Mouse (Mus musculus): ENCODE measurements around the gene Dnm2. TPM values are rescaled to one million over a fixed set of nuclear protein-coding genes. Genes with fewer than 3 reads are reported as not detected.

Gene Dnm2
- polyA plus RNA-seq, 1 experiment from 2014 or later: 50.0 TPM

DNA sequence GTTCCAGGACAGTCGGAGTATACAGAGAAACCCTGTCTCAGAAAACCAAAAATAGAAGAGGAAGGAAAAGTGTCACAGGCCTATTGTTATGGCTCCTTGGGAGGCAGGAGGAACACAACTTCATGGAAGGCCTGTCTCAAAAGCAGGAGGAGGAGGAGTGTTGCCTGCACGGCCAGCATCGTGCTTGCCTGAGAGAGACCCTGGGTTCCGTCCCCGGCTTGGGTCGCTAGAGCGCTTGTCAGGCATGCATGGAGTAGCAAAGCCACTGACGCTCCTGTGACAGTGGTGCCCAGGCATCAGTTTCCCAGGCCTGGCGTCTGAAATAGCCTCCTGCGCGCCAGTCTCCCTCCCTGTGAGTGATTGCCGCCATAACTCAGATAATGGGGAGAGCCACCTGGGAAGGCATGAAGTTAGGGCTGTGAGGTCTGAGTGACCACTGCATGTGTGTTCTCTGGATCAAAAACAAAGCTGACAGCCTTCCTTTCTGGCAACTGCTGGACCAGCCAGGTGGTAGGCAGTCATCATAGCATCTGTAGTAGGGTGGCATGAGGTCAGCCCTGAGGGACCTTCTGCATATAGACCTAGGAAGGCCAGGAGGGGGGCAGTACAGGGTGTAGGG, 73.7 kb downstream of the Dnm2 start:
- Histone ChIP-seq H3K27me3 (ENCODE audit: control insufficient read depth, insufficient read depth, low read depth, low read length) (no peaks in the 10 kb centered on the region), H3K27ac (ENCODE audit: low read length) (no peak overlapping the region), H3K4me2 (ENCODE audit: low read depth, low read length) (no peak overlapping the region), H3K4me1 (ENCODE audit: control insufficient read depth, low read depth, low read length) (no peaks in the 10 kb centered on the region), H3K9me3 (replicated peaks; ENCODE audit: control insufficient read depth, low read length) (no peaks in the 10 kb centered on the region), H3K4me3 (ENCODE audit: low read depth, low read length) (no peak overlapping the region), H3K9ac (ENCODE audit: low read depth, low read length) (no peak overlapping the region), H3K36me3 (ENCODE audit: control insufficient read depth, insufficient read depth) (peaks cover 20% of the 10 kb centered on the region)
- 87% methylated on average over 12 of the region's 12 CpGs for WGBS (ENCODE audit: insufficient replicate concordance)
- no peak for ATAC-seq (ENCODE audit: low read depth)

- H3K27me3 ChIP-seq (ENCODE audit: control insufficient read depth, insufficient read depth, low read depth, low read length): no peaks in the 10 kb centered on the region
- 84% methylated on average over 8 of the region's 8 CpGs for WGBS (ENCODE audit: insufficient replicate concordance)
- ATAC-seq (ENCODE audit: low read depth): no peak
- no peaks in the 10 kb centered on the region for H3K9me3 ChIP-seq (replicated peaks; ENCODE audit: control insufficient read depth, low read length)
- H3K27ac ChIP-seq (ENCODE audit: low read length): no peak overlapping the region
- no peak overlapping the region for H3K4me3 ChIP-seq (ENCODE audit: low read depth, low read length)
- no peak overlapping the region for H3K4me2 ChIP-seq (ENCODE audit: low read depth, low read length)
- no peak overlapping the region for H3K9ac ChIP-seq (ENCODE audit: low read depth, low read length)
- no peaks in the 10 kb centered on the region for H3K4me1 ChIP-seq (ENCODE audit: control insufficient read depth, low read depth, low read length)
- H3K36me3 ChIP-seq (ENCODE audit: control insufficient read depth, insufficient read depth): peaks cover 35% of the 10 kb centered on the region
Measured at GRCm38 (mm10) chr9:21503352-21503751, 78.6 kb downstream of the Dnm2 start.

- Histone ChIP-seq H3K9me3 (replicated peaks; ENCODE audit: control insufficient read depth, low read length) (no peaks in the 10 kb centered on the region), H3K9ac (ENCODE audit: low read depth, low read length) (no peak overlapping the region), H3K27me3 (ENCODE audit: control insufficient read depth, insufficient read depth, low read depth, low read length) (no peaks in the 10 kb centered on the region), H3K4me1 (ENCODE audit: control insufficient read depth, low read depth, low read length) (peaks cover 13% of the 10 kb centered on the region), H3K4me2 (ENCODE audit: low read depth, low read length) (no peak overlapping the region), H3K4me3 (ENCODE audit: low read depth, low read length) (no peak overlapping the region), H3K36me3 (ENCODE audit: control insufficient read depth, insufficient read depth) (peaks cover 24% of the 10 kb centered on the region), H3K27ac (ENCODE audit: low read length) (no peak overlapping the region)
- ATAC-seq (ENCODE audit: low read depth): no peak
Measured at GRCm38 (mm10) chr9:21505767-21506166, 81.1 kb downstream of the Dnm2 start.

GRCm38 (mm10) chr9:21507753-21508430, 83.2 kb downstream of the Dnm2 start:
- no peak overlapping the region for H3K9ac ChIP-seq (ENCODE audit: low read depth, low read length)
- 90% methylated on average over 15 of the region's 15 CpGs for WGBS (ENCODE audit: insufficient replicate concordance)
- H3K27me3 ChIP-seq (ENCODE audit: control insufficient read depth, insufficient read depth, low read depth, low read length): no peaks in the 10 kb centered on the region
- H3K4me3 ChIP-seq (ENCODE audit: low read depth, low read length): no peak overlapping the region
- peaks cover 17% of the 10 kb centered on the region for H3K4me1 ChIP-seq (ENCODE audit: control insufficient read depth, low read depth, low read length)
- peaks cover 24% of the 10 kb centered on the region for H3K36me3 ChIP-seq (ENCODE audit: control insufficient read depth, insufficient read depth)
- no peak for ATAC-seq (ENCODE audit: low read depth)
- no peaks in the 10 kb centered on the region for H3K9me3 ChIP-seq (replicated peaks; ENCODE audit: control insufficient read depth, low read length)
- H3K27ac ChIP-seq (ENCODE audit: low read length): no peak overlapping the region
- H3K4me2 ChIP-seq (ENCODE audit: low read depth, low read length): no peak overlapping the region

- no peak for ATAC-seq (ENCODE audit: low read depth)
- WGBS (ENCODE audit: insufficient replicate concordance): 66% methylated on average over 7 of the region's 7 CpGs
- Histone ChIP-seq H3K36me3 (ENCODE audit: control insufficient read depth, insufficient read depth) (peaks cover 18% of the 10 kb centered on the region), H3K4me3 (ENCODE audit: low read depth, low read length) (peak overlapping the region; percentile 82), H3K9me3 (replicated peaks; ENCODE audit: control insufficient read depth, low read length) (no peaks in the 10 kb centered on the region), H3K27ac (ENCODE audit: low read length) (no peak overlapping the region; the same call in 1 of the 2 replicates), H3K4me1 (ENCODE audit: control insufficient read depth, low read depth, low read length) (peaks cover 17% of the 10 kb centered on the region), H3K9ac (ENCODE audit: low read depth, low read length) (peak overlapping the region; percentile 77; the same call in 1 of the 2 replicates), H3K4me2 (ENCODE audit: low read depth, low read length) (peak overlapping the region; percentile 73), H3K27me3 (ENCODE audit: control insufficient read depth, insufficient read depth, low read depth, low read length) (no peaks in the 10 kb centered on the region)
Measured at GRCm38 (mm10) chr9:21508871-21509404, 84.2 kb downstream of the Dnm2 start.

- Histone ChIP-seq H3K4me2 (ENCODE audit: low read depth, low read length) (peak within 1 kb of the TSS; percentile 73), H3K27ac (ENCODE audit: low read length) (peak within 1 kb of the TSS; percentile 88), H3K36me3 (ENCODE audit: control insufficient read depth, insufficient read depth) (peaks cover 14% of the 10 kb centered on the region), H3K4me3 (ENCODE audit: low read depth, low read length) (peak within 1 kb of the TSS; percentile 82), H3K9me3 (replicated peaks; ENCODE audit: control insufficient read depth, low read length) (no peaks in the 10 kb centered on the region), H3K4me1 (ENCODE audit: control insufficient read depth, low read depth, low read length) (peaks cover 17% of the 10 kb centered on the region), H3K9ac (ENCODE audit: low read depth, low read length) (peak within 1 kb of the TSS; percentile 77), H3K27me3 (ENCODE audit: control insufficient read depth, insufficient read depth, low read depth, low read length) (no peaks in the 10 kb centered on the region)
- under 1% methylated on average over 44 of the region's 44 CpGs for WGBS (ENCODE audit: insufficient replicate concordance)
- ATAC-seq (ENCODE audit: low read depth): peak; percentile 92
Measured at GRCm38 (mm10) chr9:21509772-21510688, 85.3 kb downstream of the Dnm2 start, which contains the start of gene Tmed1. Gene Tmed1, minus strand, starts transcription at chr9:21510252.

DNA sequence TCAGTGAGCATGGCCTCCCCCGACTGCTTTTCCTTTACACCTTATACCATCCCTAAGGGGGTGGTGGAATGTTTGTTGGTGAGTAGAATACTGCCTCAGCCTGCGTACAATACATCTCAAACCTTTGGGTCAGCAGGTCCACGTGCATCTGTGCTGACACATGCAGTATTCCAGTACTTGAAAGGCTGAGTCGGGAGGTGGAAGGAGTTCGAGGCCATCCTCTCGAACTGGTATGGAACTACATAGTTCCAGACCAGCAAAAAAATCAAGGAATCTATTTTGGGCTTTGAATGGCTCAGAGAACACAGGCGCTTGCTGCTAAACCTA, 85.9 kb downstream of the Dnm2 start:
- H3K36me3 ChIP-seq (ENCODE audit: control insufficient read depth, insufficient read depth): peaks cover 8% of the 10 kb centered on the region
- peak overlapping the region; percentile 73 for H3K4me2 ChIP-seq (ENCODE audit: low read depth, low read length)
- H3K4me1 ChIP-seq (ENCODE audit: control insufficient read depth, low read depth, low read length): peaks cover 17% of the 10 kb centered on the region
- no peaks in the 10 kb centered on the region for H3K9me3 ChIP-seq (replicated peaks; ENCODE audit: control insufficient read depth, low read length)
- H3K4me3 ChIP-seq (ENCODE audit: low read depth, low read length): peak overlapping the region; percentile 82
- WGBS (ENCODE audit: insufficient replicate concordance): 7% methylated on average over 7 of the region's 7 CpGs
- H3K9ac ChIP-seq (ENCODE audit: low read depth, low read length): peak overlapping the region; percentile 47
- no peak for ATAC-seq (ENCODE audit: low read depth)
- peak overlapping the region; percentile 88 for H3K27ac ChIP-seq (ENCODE audit: low read length)
- no peaks in the 10 kb centered on the region for H3K27me3 ChIP-seq (ENCODE audit: control insufficient read depth, insufficient read depth, low read depth, low read length)

- no peak for ATAC-seq (ENCODE audit: low read depth)
- 61% methylated on average over 9 of the region's 9 CpGs for WGBS (ENCODE audit: insufficient replicate concordance)
Measured at GRCm38 (mm10) chr9:21511052-21511451, 86.3 kb downstream of the Dnm2 start.

More at GRCm38 (mm10) chr9:21511052-21511451, 86.3 kb downstream of the Dnm2 start:
- H3K9ac ChIP-seq (ENCODE audit: low read depth, low read length): peak overlapping the region; percentile 47
- H3K4me1 ChIP-seq (ENCODE audit: control insufficient read depth, low read depth, low read length): peaks cover 17% of the 10 kb centered on the region
- H3K27ac ChIP-seq (ENCODE audit: low read length): peak overlapping the region; percentile 88
- H3K27me3 ChIP-seq (ENCODE audit: control insufficient read depth, insufficient read depth, low read depth, low read length): no peaks in the 10 kb centered on the region
- H3K4me3 ChIP-seq (ENCODE audit: low read depth, low read length): peak overlapping the region; percentile 82
- no peaks in the 10 kb centered on the region for H3K9me3 ChIP-seq (replicated peaks; ENCODE audit: control insufficient read depth, low read length)
- H3K4me2 ChIP-seq (ENCODE audit: low read depth, low read length): peak overlapping the region; percentile 73
- peaks cover 5% of the 10 kb centered on the region for H3K36me3 ChIP-seq (ENCODE audit: control insufficient read depth, insufficient read depth)
